Mouse (Mus musculus) stomach, postnatal 0 days (tissue): ENCODE measurements around the gene Atxn10.

Source experiments
- CTCF ChIP-seq: IDR thresholded peaks from 2 replicates; pipeline ENCODE4 v1.5.1; 2016; ENCODE audit warnings: antibody characterized with exemption, low read depth, mild to moderate bottlenecking, moderate library complexity
- EP300 ChIP-seq: optimal IDR thresholded peaks from 2 replicates; pipeline ENCODE3; 2016; ENCODE audit warnings: antibody characterized with exemption

DNA sequence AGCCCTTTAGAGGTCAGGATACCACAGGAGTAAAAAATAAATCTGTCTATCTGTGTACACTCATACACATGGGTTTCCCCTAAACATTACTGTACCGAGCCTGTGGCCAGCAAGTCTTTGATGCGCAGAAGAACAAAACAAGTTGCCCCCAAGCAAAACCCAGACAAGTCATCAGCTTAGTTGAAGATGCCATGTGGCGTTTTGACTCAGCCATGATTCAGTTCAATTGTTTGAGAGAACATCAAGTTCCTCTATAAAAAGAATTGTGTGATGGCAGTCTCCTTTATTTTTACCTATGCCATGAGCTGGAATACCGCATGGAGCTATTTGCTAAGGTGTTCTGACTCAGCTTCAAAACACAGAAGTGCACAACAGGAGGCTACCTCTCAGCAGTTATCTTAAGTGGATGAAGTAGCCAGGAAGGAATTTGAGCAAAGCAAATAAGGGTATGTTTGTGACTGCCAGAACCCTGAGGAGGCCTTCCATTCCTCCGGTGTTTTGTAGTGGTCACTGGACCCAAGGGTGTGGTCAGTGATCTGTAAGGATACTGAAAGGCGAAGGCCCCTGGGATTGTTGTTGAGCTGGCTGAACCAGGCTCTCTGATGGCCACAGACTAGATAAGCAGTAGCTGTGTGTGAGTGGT lies 11.1 kb downstream of the Atxn10 start:
- TF ChIP-seq CTCF (no peak), EP300 (no peak)
